Mouse (Mus musculus) liver, embryonic 14.5 days (tissue): ENCODE results near the gene Arsj. TPM values are rescaled to one million over a fixed set of nuclear protein-coding genes. Genes with fewer than 3 reads are reported as not detected.

ENCODE experiments used
- ATAC-seq: fragments of 200-750 bp; cut with Nextera tagmentation; 2 replicates; pipeline ENCODE4 v1.8.0; 2017; ENCODE audit warnings: moderate number of reproducible peaks, mild to moderate bottlenecking, moderate library complexity; ENCODE audit not compliant: insufficient read depth
- DNase-seq, 3 experiments: peaks; one replicate each; pipeline ENCODE4 v3.0.0-alpha.2; 2012 to 2013; ENCODE audit warnings: low read depth in 3 of 3, low spot score in 3 of 3
- H3K27ac ChIP-seq: fragments of 300-500 bp; sonication (generic); 2 replicates; pipeline ENCODE4 v1.5.1; 2014; ENCODE audit warnings: moderate library complexity, mild to moderate bottlenecking, control low read depth, inconsistent platforms
- H3K27me3 ChIP-seq: fragments of 300-500 bp; sonication (generic); 2 replicates; pipeline ENCODE4 v1.6.1; 2014; ENCODE audit warnings: mild to moderate bottlenecking, low read length, moderate library complexity; ENCODE audit not compliant: control insufficient read depth, insufficient read depth
- H3K36me3 ChIP-seq: fragments of 300-500 bp; sonication (generic); replicated peaks from 2 replicates; pipeline ENCODE4 v1.6.1; 2014; ENCODE audit warnings: low read depth; ENCODE audit not compliant: control insufficient read depth, insufficient read depth
- H3K4me1 ChIP-seq, 2 experiments: fragments of 200-500 bp in 1 of 2; fragments of 300-500 bp in 1 of 2; sonication (generic) in 1 of 2; replicated peaks; 2 replicates each; pipeline ENCODE4 v1.6.1; 2012 to 2014; ENCODE audit warnings: antibody characterized with exemption in 1 of 2, inconsistent platforms in 1 of 2, low read length in 1 of 2; ENCODE audit not compliant: control insufficient read depth in 2 of 2, insufficient read depth in 2 of 2
- H3K4me2 ChIP-seq: fragments of 300-500 bp; sonication (generic); 2 replicates; pipeline ENCODE4 v1.6.1; 2014; ENCODE audit warnings: low read depth, mild to moderate bottlenecking, control low read depth, moderate library complexity
- H3K4me3 ChIP-seq, 2 experiments: fragments of 200-500 bp in 1 of 2; fragments of 300-500 bp in 1 of 2; sonication (generic) in 1 of 2; 2 replicates each; pipeline ENCODE4 v1.5.1; 2012 to 2014; ENCODE audit warnings: low read depth in 2 of 2, low read length in 2 of 2, mild to moderate bottlenecking in 2 of 2, control low read depth in 1 of 2, inconsistent platforms in 1 of 2, moderate library complexity in 1 of 2; ENCODE audit not compliant: insufficient read depth in 1 of 2
- H3K9ac ChIP-seq: fragments of 300-500 bp; sonication (generic); replicated peaks from 2 replicates; pipeline ENCODE4 v1.6.1; 2014; ENCODE audit warnings: mild to moderate bottlenecking, control low read depth, moderate library complexity
- H3K9me3 ChIP-seq: fragments of 300-500 bp; sonication (generic); 2 replicates; pipeline ENCODE4 v1.6.1; 2016; ENCODE audit warnings: low read length, mixed read lengths; ENCODE audit not compliant: control insufficient read depth
- CTCF ChIP-seq: IDR thresholded peaks from 2 replicates; pipeline ENCODE4 v1.5.1; 2016; ENCODE audit warnings: antibody characterized with exemption, low read depth, control low read depth
- EP300 ChIP-seq: IDR thresholded peaks from 2 replicates; pipeline ENCODE4 v1.6.1; 2016; ENCODE audit warnings: antibody characterized with exemption, low read depth
- WGBS: fragments of 180-500 bp; shearing (Covaris S2); extraction: QIAGEN DNeasy Blood & Tissue Kit; methylation state at CpG from one replicate; pipeline ENCODE4 v1.1.7; 2014; ENCODE audit not compliant: insufficient replicate concordance; 5-methylcytosine and 5-hydroxymethylcytosine counted together
- polyA plus RNA-seq, 2 experiments: library from polyadenylated mRNA; depleted of rRNA in 1 of 2; stranded (reverse) in 1 of 2; unstranded in 1 of 2; fragments of >200 nt; fragmentation: Nextera tagmentation in 1 of 2; extraction: Ambion mirVana in 1 of 2; gene quantifications; 2 replicates each; pipeline versions ENCODE4 v1.2.1 to v1.2.3; 2012 to 2014

Arsj gene
- polyA plus RNA-seq, 2 experiments = not detected

DNA sequence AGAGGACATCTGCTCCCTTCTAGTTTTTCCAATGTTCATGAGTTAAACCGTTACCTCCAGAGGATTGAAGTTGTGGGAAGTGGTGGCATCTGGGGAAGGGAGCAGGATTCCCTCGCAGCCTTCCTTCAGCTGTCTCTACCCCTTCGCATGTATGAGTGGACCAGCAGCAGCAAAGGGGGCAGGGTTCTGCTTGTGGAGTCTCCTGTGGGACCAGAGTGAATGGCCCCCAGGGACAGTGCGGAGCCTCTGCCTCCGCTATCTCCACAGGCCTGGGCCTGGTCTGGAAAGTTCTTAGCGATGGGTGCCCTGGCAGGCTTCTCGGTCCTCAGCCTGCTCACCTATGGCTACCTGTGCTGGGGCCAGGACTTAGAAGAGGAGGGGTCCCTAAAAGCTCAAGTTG is 1.1 kb downstream of the Arsj start:
- H3K9ac ChIP-seq = no peak overlapping the region
- no peaks in the 10 kb centered on the region for H3K4me1 ChIP-seq
- no peak for TF ChIP-seq CTCF
- no peak for TF ChIP-seq EP300
- no peak overlapping the region for H3K27ac ChIP-seq
- H3K36me3 ChIP-seq = no peaks in the 10 kb centered on the region
- no peaks in the 10 kb centered on the region for H3K9me3 ChIP-seq
- H3K27me3 ChIP-seq = no peaks in the 10 kb centered on the region
- H3K4me3 ChIP-seq = no peak overlapping the region
- 78% methylated on average over 7 of the region's 7 CpGs for WGBS
- no peak overlapping the region for H3K4me2 ChIP-seq
- ATAC-seq = no peak
- no peak for DNase-seq

DNA sequence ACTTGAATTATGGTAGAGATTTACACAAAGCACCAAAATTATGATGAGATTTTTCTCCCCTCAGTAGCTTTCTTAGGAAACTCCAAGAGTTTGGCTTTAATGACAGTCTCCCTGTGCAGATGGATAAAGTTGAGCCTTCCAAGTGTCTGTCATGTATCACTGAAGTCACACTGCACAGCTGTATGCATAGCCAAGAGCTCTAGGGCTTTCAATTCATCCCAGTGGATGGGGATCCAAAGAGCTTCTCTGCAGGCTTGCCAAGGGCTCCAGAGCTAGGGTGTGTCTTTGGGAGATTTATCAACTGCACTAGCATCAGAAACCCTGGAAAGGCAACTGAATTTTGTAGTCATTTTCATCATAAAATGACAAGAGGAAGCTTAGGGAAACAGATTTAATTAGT is 7.1 kb downstream of the Arsj start:
- Histone ChIP-seq H3K4me3 (no peak overlapping the region), H3K27ac (no peak overlapping the region), H3K4me1 (no peaks in the 10 kb centered on the region), H3K9me3 (no peaks in the 10 kb centered on the region), H3K4me2 (no peak overlapping the region), H3K36me3 (no peaks in the 10 kb centered on the region), H3K27me3 (no peaks in the 10 kb centered on the region), H3K9ac (no peak overlapping the region)
- ATAC-seq = no peak
- DNase-seq = no peak
- TF ChIP-seq CTCF = no peak
- no peak for TF ChIP-seq EP300

DNA sequence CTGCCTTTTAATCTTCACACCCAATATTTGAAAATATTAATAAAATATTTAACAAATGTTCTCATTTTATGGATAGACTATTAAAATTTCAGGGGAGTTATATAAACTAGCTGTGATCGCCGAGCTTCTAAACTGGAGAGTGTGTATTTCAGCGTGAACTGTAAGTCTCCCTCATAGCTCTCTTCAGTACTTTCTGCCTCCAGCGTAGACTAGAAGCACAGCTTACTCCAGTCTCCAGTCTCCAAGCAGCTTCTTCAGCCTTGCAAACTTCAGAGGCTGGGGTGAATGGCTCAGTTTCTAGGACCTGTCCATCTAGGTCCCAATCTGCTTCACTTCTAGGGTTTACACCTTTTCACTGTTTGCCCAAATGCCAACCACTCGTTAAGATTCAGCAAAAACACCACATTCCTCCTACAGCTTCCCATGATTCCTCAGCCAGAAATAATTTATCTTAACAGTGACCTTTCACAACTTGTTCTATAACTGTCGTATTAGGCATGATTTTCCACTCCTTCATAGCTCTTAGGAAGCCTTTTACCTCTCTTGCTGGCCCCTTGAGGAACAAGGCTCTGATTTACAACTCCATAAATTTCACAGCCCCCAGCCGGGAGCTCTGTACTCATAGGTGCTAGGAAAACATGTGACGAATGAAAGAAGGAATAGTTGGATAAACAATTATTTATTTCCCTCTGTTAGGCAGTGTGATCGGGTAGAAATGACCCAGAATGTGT is 9.5 kb downstream of the Arsj start:
- TF ChIP-seq CTCF = no peak
- Histone ChIP-seq H3K4me1 (no peaks in the 10 kb centered on the region), H3K27me3 (no peaks in the 10 kb centered on the region), H3K4me3 (no peak overlapping the region), H3K9ac (no peak overlapping the region), H3K36me3 (no peaks in the 10 kb centered on the region), H3K4me2 (no peak overlapping the region), H3K9me3 (no peaks in the 10 kb centered on the region), H3K27ac (no peak overlapping the region)
- no peak for ATAC-seq
- DNase-seq = no peak
- 50% methylated on average over 9 of the region's 9 CpGs for WGBS

GRCm38 (mm10) chr3:126373721-126374120 is 10.2 kb downstream of the Arsj start:
- WGBS = 29% methylated on average over 1 of the region's 1 CpGs
- no peaks in the 10 kb centered on the region for H3K27me3 ChIP-seq
- no peak overlapping the region for H3K4me3 ChIP-seq
- H3K36me3 ChIP-seq = no peaks in the 10 kb centered on the region
- no peaks in the 10 kb centered on the region for H3K9me3 ChIP-seq
- no peak overlapping the region for H3K4me2 ChIP-seq
- H3K9ac ChIP-seq = no peak overlapping the region
- TF ChIP-seq CTCF (no peak), EP300 (no peak)
- no peak overlapping the region for H3K27ac ChIP-seq
- no peak for ATAC-seq
- no peaks in the 10 kb centered on the region for H3K4me1 ChIP-seq
- no peak for DNase-seq

DNA sequence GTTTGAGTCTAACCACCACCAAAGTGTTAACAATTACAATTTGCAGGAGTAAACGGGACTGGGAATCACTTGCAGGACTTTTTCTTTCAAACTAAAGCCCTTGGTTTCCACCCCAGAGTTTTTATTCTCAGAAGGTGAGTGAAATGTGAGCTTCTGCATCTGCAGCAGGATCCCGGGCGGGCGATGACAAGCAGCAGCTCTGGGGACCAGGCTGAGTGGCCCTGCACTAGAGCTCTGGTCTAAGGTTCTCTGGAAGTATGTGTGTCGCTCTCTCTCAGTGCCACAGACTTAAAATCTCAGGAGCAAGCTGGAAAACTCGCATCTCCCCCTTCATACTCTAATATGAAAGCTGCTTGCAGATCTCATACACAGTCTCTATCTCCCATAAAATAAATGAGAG is 15.8 kb downstream of the Arsj start:
- H3K4me1 ChIP-seq = no peaks in the 10 kb centered on the region
- no peak overlapping the region for H3K9ac ChIP-seq
- DNase-seq = no peak
- no peak for ATAC-seq
- no peak for TF ChIP-seq EP300
- no peak for TF ChIP-seq CTCF
- no peaks in the 10 kb centered on the region for H3K27me3 ChIP-seq
- 48% methylated on average over 6 of the region's 6 CpGs for WGBS
- H3K27ac ChIP-seq = no peak overlapping the region
- no peaks in the 10 kb centered on the region for H3K9me3 ChIP-seq
- no peak overlapping the region for H3K4me3 ChIP-seq
- H3K36me3 ChIP-seq = no peaks in the 10 kb centered on the region
- H3K4me2 ChIP-seq = no peak overlapping the region
